Mouse (Mus musculus): ENCODE measurements around the gene Rnf39.

DNA sequence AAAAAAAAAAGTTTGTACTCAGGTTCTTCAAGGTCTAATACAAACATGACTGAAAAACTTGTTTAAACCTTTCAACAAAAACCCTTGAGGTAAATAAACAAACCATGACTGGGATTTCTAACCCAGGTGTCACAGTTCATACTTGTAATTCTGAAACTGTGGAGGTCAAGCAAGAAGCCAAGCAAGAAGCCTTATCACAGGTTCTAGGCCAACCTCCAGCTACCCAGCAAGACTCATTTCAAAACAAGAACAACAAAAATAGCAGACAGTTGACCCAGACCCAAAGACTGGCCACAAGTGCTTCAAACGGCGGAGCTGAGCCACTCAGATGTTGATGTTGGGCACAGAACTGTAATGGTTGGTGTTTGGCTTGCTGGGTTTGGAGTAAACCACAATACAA lies 51.8 kb downstream of the Rnf39 start:
- no peak for TF ChIP-seq CTCF (IDR thresholded peaks at IDR 0.05; ENCODE audit: insufficient read depth, low read depth, low read length)
- TF ChIP-seq POLR2A (IDR thresholded peaks at IDR 0.05; ENCODE audit: insufficient read depth, low read depth, low read length): no peak

Measured in olfactory bulb, adult 2 months (tissue).